Mouse (Mus musculus) heart, embryonic 15.5 days (tissue): ENCODE data around the gene Arcn1. TPM values are rescaled to one million over a fixed set of nuclear protein-coding genes. Genes with fewer than 3 reads are reported as not detected.

ENCODE experiments used
- ATAC-seq: fragments of 200-750 bp; cut with Nextera tagmentation; replicated peaks from 2 replicates; pipeline ENCODE4 v1.8.0; 2017; ENCODE audit warnings: low read depth, moderate TSS enrichment; ENCODE audit not compliant: insufficient number of reproducible peaks, insufficient read depth, low FRiP score
- H3K27ac ChIP-seq: fragments of 300-500 bp; sonication (generic); 2 replicates; pipeline ENCODE4 v1.5.1; 2015; ENCODE audit warnings: mild to moderate bottlenecking, inconsistent platforms
- H3K27me3 ChIP-seq: fragments of 300-500 bp; sonication (generic); 2 replicates; pipeline ENCODE4 v1.6.1; 2015; ENCODE audit warnings: inconsistent platforms
- H3K36me3 ChIP-seq: fragments of 300-500 bp; sonication (generic); 2 replicates; pipeline ENCODE4 v1.6.1; 2015; ENCODE audit warnings: mild to moderate bottlenecking, inconsistent platforms
- H3K4me1 ChIP-seq: fragments of 300-500 bp; sonication (generic); replicated peaks from 2 replicates; pipeline ENCODE4 v1.6.1; 2015; ENCODE audit warnings: inconsistent platforms
- H3K4me2 ChIP-seq: fragments of 300-500 bp; sonication (generic); 2 replicates; pipeline ENCODE4 v1.6.1; 2015; ENCODE audit warnings: inconsistent platforms, mild to moderate bottlenecking, moderate library complexity
- H3K4me3 ChIP-seq: fragments of 300-500 bp; sonication (generic); 2 replicates; pipeline ENCODE4 v1.5.1; 2015; ENCODE audit warnings: mild to moderate bottlenecking, inconsistent platforms
- H3K9ac ChIP-seq: fragments of 300-500 bp; sonication (generic); 2 replicates; pipeline ENCODE4 v1.6.1; 2015; ENCODE audit warnings: mild to moderate bottlenecking, inconsistent platforms
- H3K9me3 ChIP-seq: fragments of 300-500 bp; sonication (generic); replicated peaks from 2 replicates; pipeline ENCODE4 v1.6.1; 2016; ENCODE audit warnings: inconsistent platforms
- WGBS: fragments of 180-500 bp; shearing (Covaris S2); methylation state at CpG from one replicate; pipeline ENCODE4 v1.1.7; 2015; ENCODE audit warnings: mixed read lengths; 5-methylcytosine and 5-hydroxymethylcytosine counted together
- polyA plus RNA-seq: library from polyadenylated mRNA; unstranded; fragments of >200 nt; fragmentation: Nextera tagmentation; extraction: Ambion mirVana; gene quantifications from 2 replicates; pipeline ENCODE4 v1.2.1, GENCODE M21; 2015

Gene Arcn1
- polyA plus RNA-seq, result 106 and 125 TPM in 2 replicates

DNA sequence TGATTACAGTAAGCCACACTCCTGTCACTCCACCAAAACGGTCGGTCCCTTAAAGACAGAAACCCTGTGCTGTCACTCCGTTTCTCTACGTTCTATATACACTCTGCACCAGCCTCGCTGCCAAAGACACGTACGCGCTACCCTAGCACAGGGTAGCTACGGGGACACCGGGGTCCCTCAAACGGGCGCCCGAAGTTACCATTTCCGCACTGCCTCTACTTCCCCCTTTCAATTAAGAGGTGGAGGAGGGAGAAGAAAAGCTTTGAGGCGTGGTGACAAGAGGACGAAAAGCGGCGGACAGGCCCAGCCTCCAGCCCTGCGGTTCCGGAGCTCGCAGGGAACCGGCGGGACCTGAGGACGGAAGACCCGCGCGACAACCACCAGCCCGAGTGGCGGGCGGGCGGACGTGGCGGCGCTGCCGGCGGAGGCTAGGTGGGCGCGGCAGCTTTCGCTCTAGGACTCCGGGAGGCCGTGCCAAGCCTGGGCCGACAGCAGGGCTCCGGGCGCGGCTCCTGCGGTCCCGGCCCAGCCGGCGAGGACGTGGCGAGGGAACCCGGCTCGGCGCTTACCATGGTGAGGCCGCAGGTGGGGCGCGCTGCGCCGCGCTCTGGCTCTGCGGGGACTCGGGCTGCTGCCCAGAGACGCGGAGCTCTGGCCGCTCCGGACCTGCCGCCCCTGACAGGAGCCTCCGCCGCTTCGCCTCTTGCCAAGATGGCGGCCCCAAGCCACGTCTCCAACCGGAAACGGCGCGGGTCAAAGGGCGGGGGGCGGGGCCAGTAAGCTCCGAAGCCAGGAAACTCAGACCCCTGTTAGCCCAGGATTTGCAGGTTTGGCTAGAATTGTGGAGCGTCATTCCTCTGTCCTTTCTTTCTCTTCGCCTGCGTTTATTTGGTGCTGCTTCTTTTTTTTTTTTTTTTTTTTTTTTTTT, at the start of gene Arcn1, which contains the start of gene Ift46:
Gene Arcn1, minus strand, starts transcription at position 745 of the 928 bp plus-strand sequence.
Gene Ift46, plus strand, starts transcription at position 808 of the 928 bp plus-strand sequence.
- Histone ChIP-seq H3K27ac (peak within 1 kb of the TSS; percentile 98), H3K9me3 (no peaks in the 10 kb centered on the region), H3K4me3 (peak within 1 kb of the TSS; percentile 88), H3K4me1 (peaks cover 24% of the 10 kb centered on the region), H3K27me3 (no peaks in the 10 kb centered on the region), H3K4me2 (peak within 1 kb of the TSS; percentile 63), H3K36me3 (no peaks in the 10 kb centered on the region), H3K9ac (peak within 1 kb of the TSS; percentile 99)
- peak; percentile 88 for ATAC-seq
- under 1% methylated on average over 82 of the region's 82 CpGs for WGBS

DNA sequence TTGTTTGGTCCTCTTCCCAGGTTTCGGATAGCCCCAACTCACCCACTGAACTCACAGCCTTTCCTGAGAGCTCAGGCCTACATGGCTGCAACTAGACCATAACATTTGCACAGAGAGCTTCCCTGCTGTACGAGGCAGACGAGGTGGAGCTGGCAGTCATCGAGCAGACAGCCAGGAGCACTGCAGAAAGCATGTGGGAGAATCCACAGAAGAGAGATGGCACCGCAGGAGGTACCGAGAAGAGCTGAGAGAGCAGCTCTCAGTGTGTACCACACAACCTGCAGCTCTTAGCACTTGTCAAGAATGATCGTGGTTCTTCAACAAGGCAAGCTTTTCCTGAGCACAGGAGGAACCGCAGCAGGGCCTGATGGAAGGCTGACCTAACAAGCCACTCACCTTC, 46.5 kb upstream of the Arcn1 start:
- Histone ChIP-seq H3K4me3 (no peak overlapping the region), H3K9ac (no peak overlapping the region), H3K4me2 (no peak overlapping the region), H3K4me1 (no peaks in the 10 kb centered on the region), H3K27ac (no peak overlapping the region), H3K9me3 (no peaks in the 10 kb centered on the region), H3K27me3 (no peaks in the 10 kb centered on the region), H3K36me3 (peaks cover 97% of the 10 kb centered on the region)
- ATAC-seq, result no peak
- WGBS, result 91% methylated on average over 8 of the region's 8 CpGs

DNA sequence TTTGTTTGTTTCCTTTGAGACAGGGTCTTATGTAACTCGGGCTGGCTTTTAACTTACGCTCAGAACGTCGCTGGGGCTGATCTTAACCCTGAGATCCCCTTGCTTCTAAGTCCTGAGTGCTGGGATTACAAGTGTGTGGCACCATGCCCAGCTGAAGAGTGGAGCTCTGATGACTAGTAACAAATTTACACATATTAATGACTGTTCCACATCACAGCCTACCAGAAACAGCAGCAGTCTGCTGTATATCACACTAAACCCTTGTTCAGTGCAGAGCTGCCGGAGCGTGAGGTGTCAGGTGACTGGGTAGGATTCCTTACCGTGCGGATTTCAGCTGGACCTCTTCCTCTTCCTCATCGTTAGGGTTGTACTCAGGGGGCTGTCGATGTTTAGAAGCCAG, 42.7 kb upstream of the Arcn1 start:
- no peaks in the 10 kb centered on the region for H3K9me3 ChIP-seq
- no peak overlapping the region for H3K4me2 ChIP-seq
- H3K27me3 ChIP-seq, result no peaks in the 10 kb centered on the region
- H3K4me3 ChIP-seq, result no peak overlapping the region
- peaks cover 96% of the 10 kb centered on the region for H3K36me3 ChIP-seq
- no peak overlapping the region for H3K9ac ChIP-seq
- no peak overlapping the region for H3K27ac ChIP-seq
- 77% methylated on average over 10 of the region's 10 CpGs for WGBS
- H3K4me1 ChIP-seq, result no peaks in the 10 kb centered on the region
- ATAC-seq, result no peak

DNA sequence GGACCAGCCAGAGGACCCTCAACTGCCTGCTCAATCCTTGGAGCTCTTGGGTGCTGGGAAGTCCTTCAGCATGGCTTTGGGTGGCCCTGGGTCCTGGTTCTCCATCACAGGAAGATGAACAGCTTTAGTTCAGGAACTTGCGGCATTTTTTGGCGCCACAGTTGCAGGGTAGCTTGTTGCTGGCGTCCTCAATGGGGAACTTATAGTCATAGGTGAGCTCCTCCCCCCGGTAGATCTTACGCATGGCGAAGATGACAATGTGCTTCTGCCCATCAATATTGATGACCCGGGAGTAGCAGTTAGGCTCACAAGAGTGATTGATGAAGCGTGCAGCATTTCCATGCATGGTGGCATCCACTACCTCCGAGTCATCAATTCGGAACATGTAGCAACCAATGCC, 40.1 kb upstream of the Arcn1 start:
- no peaks in the 10 kb centered on the region for H3K9me3 ChIP-seq
- H3K4me3 ChIP-seq, result no peak overlapping the region
- WGBS, result 94% methylated on average over 10 of the region's 10 CpGs
- no peak overlapping the region for H3K27ac ChIP-seq
- ATAC-seq, result no peak
- no peaks in the 10 kb centered on the region for H3K27me3 ChIP-seq
- H3K4me2 ChIP-seq, result no peak overlapping the region
- H3K9ac ChIP-seq, result no peak overlapping the region
- peaks cover 79% of the 10 kb centered on the region for H3K36me3 ChIP-seq
- no peaks in the 10 kb centered on the region for H3K4me1 ChIP-seq

DNA sequence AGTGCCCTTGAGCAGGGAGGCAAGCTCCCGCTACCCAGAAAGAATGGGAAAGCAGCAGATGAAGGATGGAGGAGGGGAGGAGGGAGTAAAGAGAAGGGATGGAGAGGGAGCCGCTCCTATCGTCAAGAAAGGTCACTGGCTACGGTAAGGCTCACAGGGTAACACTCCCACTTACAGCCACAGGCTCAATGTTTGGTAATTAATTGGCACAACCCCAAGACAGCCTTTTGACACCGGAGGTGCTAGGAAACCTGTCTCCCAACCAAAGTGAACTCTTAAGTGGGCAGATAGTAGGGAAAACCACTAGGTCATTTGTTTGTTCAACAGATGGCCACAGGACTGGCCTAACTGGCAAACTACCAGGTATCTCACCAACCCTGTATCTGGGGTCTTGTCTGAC, 39.5 kb upstream of the Arcn1 start:
- H3K4me1 ChIP-seq, result no peaks in the 10 kb centered on the region
- 65% methylated on average over 5 of the region's 5 CpGs for WGBS
- no peaks in the 10 kb centered on the region for H3K27me3 ChIP-seq
- H3K27ac ChIP-seq, result no peak overlapping the region
- no peak for ATAC-seq
- H3K36me3 ChIP-seq, result peaks cover 73% of the 10 kb centered on the region
- H3K4me3 ChIP-seq, result no peak overlapping the region
- H3K9me3 ChIP-seq, result no peaks in the 10 kb centered on the region
- no peak overlapping the region for H3K9ac ChIP-seq
- no peak overlapping the region for H3K4me2 ChIP-seq

DNA sequence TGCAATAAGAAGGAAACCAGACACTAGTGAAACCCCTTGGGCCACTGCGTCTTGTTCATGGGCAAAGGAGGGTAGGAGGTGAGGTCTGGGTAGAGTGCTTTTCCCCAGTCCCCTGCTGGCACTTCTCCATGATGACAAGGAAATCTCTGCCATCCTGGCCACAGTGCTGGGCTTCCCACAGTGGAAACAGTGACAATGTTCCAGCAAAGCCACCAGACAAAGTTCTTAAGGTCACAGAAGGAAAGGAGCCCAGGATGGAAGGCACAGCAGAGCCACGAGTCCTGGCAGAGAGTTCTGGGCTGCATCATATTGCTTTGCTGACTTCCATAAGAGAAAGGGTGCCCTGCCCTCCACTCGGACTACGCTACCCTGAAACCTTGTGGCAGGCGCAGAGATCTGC, 37.9 kb upstream of the Arcn1 start:
- peaks cover 59% of the 10 kb centered on the region for H3K36me3 ChIP-seq
- 82% methylated on average over 5 of the region's 5 CpGs for WGBS
- 0 out of 2 replicates have a peak, but pooled peaks cover 4% of the 10 kb centered on the region for H3K27me3 ChIP-seq
- no peak overlapping the region for H3K4me2 ChIP-seq
- ATAC-seq, result no peak
- H3K4me1 ChIP-seq, result no peaks in the 10 kb centered on the region
- no peak overlapping the region for H3K27ac ChIP-seq
- H3K9ac ChIP-seq, result no peak overlapping the region
- no peaks in the 10 kb centered on the region for H3K9me3 ChIP-seq
- H3K4me3 ChIP-seq, result no peak overlapping the region

DNA sequence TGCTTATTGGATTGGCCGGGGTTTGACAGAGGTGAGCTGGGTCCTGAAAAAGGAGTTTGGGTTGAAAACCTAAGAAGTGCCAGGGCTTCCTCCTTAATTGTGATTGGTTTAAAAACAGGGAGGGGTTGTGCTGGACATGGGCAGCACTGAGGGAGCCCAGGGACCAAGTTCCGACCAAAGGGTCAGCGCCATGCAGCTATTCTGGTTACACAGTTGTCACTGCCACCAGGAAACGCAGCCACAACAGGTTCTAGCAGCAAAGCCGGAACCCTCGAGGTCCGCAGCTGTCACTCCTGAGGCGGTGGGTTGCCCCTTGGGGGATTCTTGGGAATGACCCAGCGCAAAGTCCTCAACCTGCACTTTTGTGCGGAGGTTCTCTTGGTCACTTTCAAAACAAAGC, 37.0 kb upstream of the Arcn1 start:
- ATAC-seq, result no peak
- H3K27me3 ChIP-seq, result 0 out of 2 replicates have a peak, but pooled peaks cover 5% of the 10 kb centered on the region
- WGBS, result 87% methylated on average over 10 of the region's 10 CpGs
- H3K27ac ChIP-seq, result no peak overlapping the region
- no peak overlapping the region for H3K4me2 ChIP-seq
- H3K36me3 ChIP-seq, result peaks cover 51% of the 10 kb centered on the region
- H3K4me3 ChIP-seq, result no peak overlapping the region
- H3K9ac ChIP-seq, result no peak overlapping the region
- H3K4me1 ChIP-seq, result peaks cover 3% of the 10 kb centered on the region; the same call in 1 of the 2 replicates
- no peaks in the 10 kb centered on the region for H3K9me3 ChIP-seq

DNA sequence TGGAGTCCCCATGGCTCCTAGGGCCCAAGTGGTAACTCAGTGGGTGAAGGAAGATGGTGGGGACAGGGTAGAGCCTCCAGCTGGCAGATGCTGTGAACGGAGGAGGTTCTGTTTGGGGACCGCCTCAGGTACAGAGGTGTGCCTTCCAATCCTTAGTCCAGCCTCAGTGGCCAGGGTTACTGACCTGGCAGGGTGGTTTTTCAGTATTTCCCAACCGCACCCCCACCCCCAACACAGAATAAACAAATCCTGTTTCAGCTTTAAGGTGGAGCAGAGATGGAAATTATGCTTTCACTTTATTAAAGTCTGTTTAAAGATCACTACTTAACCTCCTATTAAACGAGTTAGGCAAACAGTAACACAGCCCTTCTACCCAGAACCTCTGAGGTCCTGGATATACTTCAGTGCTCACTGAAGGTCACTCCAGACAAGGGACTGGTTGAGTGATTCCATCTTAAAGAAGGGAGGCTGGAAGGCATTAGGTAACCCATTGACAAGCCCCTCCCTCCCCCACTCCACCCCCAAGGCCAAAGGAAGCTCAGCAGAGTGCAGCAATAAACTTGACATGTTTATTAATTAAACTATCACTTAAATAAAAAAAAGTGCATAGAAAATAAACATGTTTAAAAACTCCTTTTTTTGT, 35.3 kb upstream of the Arcn1 start, which contains the start of gene Ttc36:
Gene Ttc36, minus strand, starts transcription at position 265 of the 643 bp plus-strand sequence.
- no peak within 1 kb of the TSS for H3K4me3 ChIP-seq
- no peak for ATAC-seq
- no peak within 1 kb of the TSS for H3K27ac ChIP-seq
- peaks cover 33% of the 10 kb centered on the region for H3K36me3 ChIP-seq
- no peak within 1 kb of the TSS for H3K4me2 ChIP-seq
- 82% methylated on average over 4 of the region's 4 CpGs for WGBS
- H3K27me3 ChIP-seq, result peaks cover 17% of the 10 kb centered on the region
- H3K4me1 ChIP-seq, result peaks cover 13% of the 10 kb centered on the region
- H3K9me3 ChIP-seq, result no peaks in the 10 kb centered on the region
- H3K9ac ChIP-seq, result no peak within 1 kb of the TSS

DNA sequence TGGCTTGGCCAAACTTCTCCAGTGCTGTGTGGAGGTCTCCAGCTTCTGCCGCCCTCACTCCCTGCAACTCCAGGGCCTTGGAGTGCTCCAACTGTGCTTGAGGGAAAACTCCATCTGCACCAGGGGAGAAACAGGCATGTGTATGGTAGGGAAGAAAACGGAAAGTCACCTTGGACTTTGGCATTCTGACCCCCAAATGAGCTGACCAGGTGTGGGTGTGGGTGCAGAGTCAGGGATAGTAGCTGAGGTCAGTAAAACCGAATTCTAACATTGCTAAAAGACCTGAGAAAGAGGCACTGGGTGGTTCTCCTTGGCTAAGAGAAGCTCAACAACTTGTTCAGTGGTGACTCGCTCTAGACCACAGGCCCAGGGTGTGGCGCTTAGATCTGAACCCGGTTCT, 34.0 kb upstream of the Arcn1 start:
- 77% methylated on average over 6 of the region's 6 CpGs for WGBS
- Histone ChIP-seq H3K27me3 (peaks cover 22% of the 10 kb centered on the region), H3K9me3 (no peaks in the 10 kb centered on the region), H3K36me3 (peaks cover 20% of the 10 kb centered on the region), H3K27ac (no peak overlapping the region), H3K9ac (no peak overlapping the region), H3K4me3 (no peak overlapping the region), H3K4me2 (no peak overlapping the region), H3K4me1 (peaks cover 13% of the 10 kb centered on the region)
- ATAC-seq, result no peak

DNA sequence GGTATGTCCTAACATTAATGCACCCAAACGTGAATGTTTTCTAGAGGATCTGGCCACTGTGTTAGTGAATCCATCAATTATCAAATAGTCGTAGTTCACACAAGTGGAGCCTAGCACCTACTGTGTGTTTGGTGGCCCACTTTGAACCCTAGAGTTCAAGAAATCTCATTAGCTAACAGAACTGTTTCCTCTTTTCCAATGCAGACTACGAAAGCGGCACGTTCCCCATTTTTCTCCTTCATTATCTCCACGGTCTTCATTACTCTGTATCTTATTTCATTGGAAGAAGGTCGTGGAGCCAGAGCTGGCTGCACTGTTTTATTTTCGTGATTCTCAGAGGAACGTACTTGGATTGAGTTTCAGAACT, 32.3 kb upstream of the Arcn1 start:
- WGBS, result 40% methylated on average over 9 of the region's 9 CpGs
- no peaks in the 10 kb centered on the region for H3K9me3 ChIP-seq
- peaks cover 5% of the 10 kb centered on the region; the same call in 1 of the 2 replicates for H3K36me3 ChIP-seq
- H3K9ac ChIP-seq, result peak overlapping the region; percentile 76; the same call in 1 of the 2 replicates
- peaks cover 13% of the 10 kb centered on the region for H3K4me1 ChIP-seq
- H3K27ac ChIP-seq, result no peak overlapping the region
- H3K4me2 ChIP-seq, result peak overlapping the region; percentile 99
- ATAC-seq, result no peak
- H3K4me3 ChIP-seq, result peak overlapping the region; percentile 73
- H3K27me3 ChIP-seq, result peaks cover 22% of the 10 kb centered on the region

DNA sequence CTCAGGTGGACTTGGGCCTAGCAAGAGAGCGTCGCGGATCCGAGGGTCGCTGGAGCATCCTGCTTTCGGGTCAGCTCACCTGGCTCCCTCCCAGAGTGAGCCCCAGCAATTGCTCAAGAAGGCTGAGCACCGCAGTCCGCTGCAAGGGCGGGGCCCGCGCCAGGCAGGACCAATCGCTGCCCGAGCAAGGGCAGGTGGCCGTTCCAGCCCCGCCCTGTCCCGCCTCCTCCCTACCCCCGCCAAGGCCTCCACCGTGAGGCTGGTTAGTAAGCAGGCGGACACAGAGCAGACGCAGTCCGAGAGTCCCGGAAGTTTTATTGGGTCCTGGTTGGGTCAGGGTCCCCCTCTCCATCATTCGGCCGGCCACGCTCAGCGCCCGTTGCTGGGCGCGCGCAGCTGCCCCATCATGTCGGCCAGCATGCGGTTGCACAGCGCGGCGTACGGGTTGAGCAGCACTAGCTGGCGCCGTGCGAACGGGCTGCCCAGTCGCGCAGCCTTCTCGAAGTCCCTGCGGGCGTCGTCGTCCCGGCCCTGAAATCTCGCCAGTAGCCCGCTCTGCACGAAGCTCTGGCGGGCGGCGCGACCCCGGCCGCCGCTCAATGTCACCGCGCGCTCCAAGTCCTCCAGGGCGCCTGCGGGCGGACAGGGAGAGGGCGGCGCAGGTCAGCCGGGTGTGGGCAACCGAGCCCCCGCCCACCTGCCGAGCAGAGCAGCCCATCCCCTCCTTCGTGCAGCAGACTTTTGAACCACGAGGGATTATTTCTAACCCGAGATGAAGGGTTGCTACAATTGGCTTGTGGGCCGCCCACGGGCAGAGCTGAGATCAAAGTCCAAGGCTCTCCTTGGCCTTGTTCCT, 31.7 kb upstream of the Arcn1 start, which contains the start of gene Tmem25:
Gene Tmem25, minus strand, starts transcription at position 206 of the 856 bp plus-strand sequence.
- peak within 1 kb of the TSS; percentile 99 for H3K4me2 ChIP-seq
- ATAC-seq, result peak; percentile 95
- peaks cover 22% of the 10 kb centered on the region for H3K27me3 ChIP-seq
- no peaks in the 10 kb centered on the region for H3K36me3 ChIP-seq
- peak within 1 kb of the TSS; percentile 73 for H3K4me3 ChIP-seq
- peak within 1 kb of the TSS; percentile 87 for H3K27ac ChIP-seq
- under 1% methylated on average over 75 of the region's 75 CpGs for WGBS
- peak within 1 kb of the TSS; percentile 76 for H3K9ac ChIP-seq
- peaks cover 13% of the 10 kb centered on the region for H3K4me1 ChIP-seq
- no peaks in the 10 kb centered on the region for H3K9me3 ChIP-seq
